Mouse (Mus musculus): Measurements from ENCODE around the gene Asgr1. TPM values are rescaled to one million over a fixed set of nuclear protein-coding genes. Genes with fewer than 3 reads are reported as not detected.

Asgr1 gene
- polyA plus RNA-seq, 1 experiment from 2014 or later = 2.1 TPM

- H3K4me2 ChIP-seq = no peak overlapping the region
- no peak overlapping the region for H3K27ac ChIP-seq (replicated peaks)
- no peak for ATAC-seq (ENCODE audit: low FRiP score)
- no peaks in the 10 kb centered on the region for H3K4me1 ChIP-seq
- no peaks in the 10 kb centered on the region for H3K9me3 ChIP-seq (replicated peaks)
- H3K27me3 ChIP-seq (replicated peaks) = no peaks in the 10 kb centered on the region
- 79% methylated on average over 8 of the region's 8 CpGs for WGBS
- H3K9ac ChIP-seq (replicated peaks) = no peak overlapping the region
- H3K36me3 ChIP-seq = no peaks in the 10 kb centered on the region
- no peak overlapping the region for H3K4me3 ChIP-seq (replicated peaks)
Measured at GRCm38 (mm10) chr11:70107085-70107484, 53.2 kb downstream of the Asgr1 start.

MicroRNAs within 50 kb of the gene (microRNA counts, 519-probe panel; counts per million panel counts)
- microRNA mmu-miR-324-3p (not detected), microRNA mmu-miR-324-5p (2,896 counts per million, percentile 69 among the panel's probes with 10 or more counts)

Small RNAs within 50 kb of the gene (microRNA-seq; reads per million reads assigned to microRNA genes)
- gene Mir324 = 2,016 reads per million, percentile 85 among the genes with 10 or more reads in this experiment

Other genes with a start within 250 kb of the Asgr1 start
- 1.1 and 4.2 TPM in 2 replicates for gene Tmem102, start 248.5 kb upstream of the Asgr1 start, polyA plus RNA-seq (2015; fragmentation: Nextera tagmentation; extraction: Ambion mirVana)
- not detected in 2 replicates for gene Gm39566, start 238.8 kb upstream of the Asgr1 start, polyA plus RNA-seq (2015; fragmentation: Nextera tagmentation; extraction: Ambion mirVana)
- gene Spem2, start 235.6 kb upstream of the Asgr1 start, polyA plus RNA-seq (2015; fragmentation: Nextera tagmentation; extraction: Ambion mirVana) = not detected in 2 replicates
- 0.29 and 0.34 TPM in 2 replicates for gene Spem1, start 231.9 kb upstream of the Asgr1 start, polyA plus RNA-seq (2015; fragmentation: Nextera tagmentation; extraction: Ambion mirVana)
- 19.4 and 21.4 TPM in 2 replicates for gene Nlgn2, start 216.3 kb upstream of the Asgr1 start, polyA plus RNA-seq (2015; fragmentation: Nextera tagmentation; extraction: Ambion mirVana)
- gene Tmem256, start 215.6 kb upstream of the Asgr1 start, polyA plus RNA-seq (2015; fragmentation: Nextera tagmentation; extraction: Ambion mirVana) = 368 and 430 TPM in 2 replicates
- 44.3 and 53.1 TPM in 2 replicates for gene Plscr3, start 207.7 kb upstream of the Asgr1 start, polyA plus RNA-seq (2015; fragmentation: Nextera tagmentation; extraction: Ambion mirVana)
- gene Tnk1, start 195.4 kb upstream of the Asgr1 start, polyA plus RNA-seq (2015; fragmentation: Nextera tagmentation; extraction: Ambion mirVana) = 0.19 and 1.9 TPM in 2 replicates
- gene Tmem95, start 176.1 kb upstream of the Asgr1 start, polyA plus RNA-seq (2015; fragmentation: Nextera tagmentation; extraction: Ambion mirVana) = not detected in 2 replicates
- gene Kctd11, start 172.7 kb upstream of the Asgr1 start, polyA plus RNA-seq (2015; fragmentation: Nextera tagmentation; extraction: Ambion mirVana) = 2.1 and 3.2 TPM in 2 replicates
- gene Acap1, start 158.5 kb upstream of the Asgr1 start, polyA plus RNA-seq (2015; fragmentation: Nextera tagmentation; extraction: Ambion mirVana) = 0.40 and 16.3 TPM in 2 replicates
- 6.3 and 6.5 TPM in 2 replicates for gene 2810408A11Rik, start 153.1 kb upstream of the Asgr1 start, polyA plus RNA-seq (2015; fragmentation: Nextera tagmentation; extraction: Ambion mirVana)
- gene Neurl4, start 153.0 kb upstream of the Asgr1 start, polyA plus RNA-seq (2015; fragmentation: Nextera tagmentation; extraction: Ambion mirVana) = 15.7 and 17.0 TPM in 2 replicates
- gene Gps2, start 140.2 kb upstream of the Asgr1 start, polyA plus RNA-seq (2015; fragmentation: Nextera tagmentation; extraction: Ambion mirVana) = 63.1 and 64.7 TPM in 2 replicates
- gene Eif5a, start 132.1 kb upstream of the Asgr1 start, polyA plus RNA-seq (2015; fragmentation: Nextera tagmentation; extraction: Ambion mirVana) = 1,034 and 1,270 TPM in 2 replicates
- 5.0 and 6.3 TPM in 2 replicates for gene Ybx2, start 118.3 kb upstream of the Asgr1 start, polyA plus RNA-seq (2015; fragmentation: Nextera tagmentation; extraction: Ambion mirVana)
- gene Slc2a4, start 105.9 kb upstream of the Asgr1 start, polyA plus RNA-seq (2015; fragmentation: Nextera tagmentation; extraction: Ambion mirVana) = 4.4 and 8.5 TPM in 2 replicates
- gene Cldn7, start 89.3 kb upstream of the Asgr1 start, polyA plus RNA-seq (2015; fragmentation: Nextera tagmentation; extraction: Ambion mirVana) = 0.33 and 64.8 TPM in 2 replicates
- 23.6 and 27.2 TPM in 2 replicates for gene Ctdnep1, start 72.9 kb upstream of the Asgr1 start, polyA plus RNA-seq (2015; fragmentation: Nextera tagmentation; extraction: Ambion mirVana)
- gene Elp5, start 71.6 kb upstream of the Asgr1 start, polyA plus RNA-seq (2015; fragmentation: Nextera tagmentation; extraction: Ambion mirVana) = 159 and 167 TPM in 2 replicates
- gene Gabarap, start 62.9 kb upstream of the Asgr1 start, polyA plus RNA-seq (2015; fragmentation: Nextera tagmentation; extraction: Ambion mirVana) = 549 and 565 TPM in 2 replicates
- 53.5 and 57.8 TPM in 2 replicates for gene Phf23, start 58.3 kb upstream of the Asgr1 start, polyA plus RNA-seq (2015; fragmentation: Nextera tagmentation; extraction: Ambion mirVana)
- gene Dvl2, start 53.5 kb upstream of the Asgr1 start, polyA plus RNA-seq (2015; fragmentation: Nextera tagmentation; extraction: Ambion mirVana) = 22.6 and 25.1 TPM in 2 replicates
- 61.7 and 65.7 TPM in 2 replicates for gene Acadvl, start 38.7 kb upstream of the Asgr1 start, polyA plus RNA-seq (2015; fragmentation: Nextera tagmentation; extraction: Ambion mirVana)
- gene Dlg4, start 37.1 kb upstream of the Asgr1 start, polyA plus RNA-seq (2015; fragmentation: Nextera tagmentation; extraction: Ambion mirVana) = 20.1 and 24.7 TPM in 2 replicates
- 0.18 TPM in 1 of 2 replicates, not detected in the other for gene Asgr2, start 38.6 kb downstream of the Asgr1 start, polyA plus RNA-seq (2015; fragmentation: Nextera tagmentation; extraction: Ambion mirVana)
- gene Mgl2, start 76.2 kb downstream of the Asgr1 start, polyA plus RNA-seq (2015; fragmentation: Nextera tagmentation; extraction: Ambion mirVana) = 0.38 and 0.55 TPM in 2 replicates
- 0.37 and 1.1 TPM in 2 replicates for gene Clec10a, start 102.1 kb downstream of the Asgr1 start, polyA plus RNA-seq (2015; fragmentation: Nextera tagmentation; extraction: Ambion mirVana)
- gene Slc16a11, start 158.7 kb downstream of the Asgr1 start, polyA plus RNA-seq (2015; fragmentation: Nextera tagmentation; extraction: Ambion mirVana) = 6.3 and 7.3 TPM in 2 replicates
- gene Slc16a13, start 167.0 kb downstream of the Asgr1 start, polyA plus RNA-seq (2015; fragmentation: Nextera tagmentation; extraction: Ambion mirVana) = 12.4 and 14.3 TPM in 2 replicates
- 5.2 and 6.6 TPM in 2 replicates for gene Bcl6b, start 175.7 kb downstream of the Asgr1 start, polyA plus RNA-seq (2015; fragmentation: Nextera tagmentation; extraction: Ambion mirVana)
- 153 and 167 TPM in 2 replicates for gene 0610010K14Rik, start 183.8 kb downstream of the Asgr1 start, polyA plus RNA-seq (2015; fragmentation: Nextera tagmentation; extraction: Ambion mirVana)
- gene Gm21988, start 185.7 kb downstream of the Asgr1 start, polyA plus RNA-seq (2015; fragmentation: Nextera tagmentation; extraction: Ambion mirVana) = 13.1 and 16.0 TPM in 2 replicates
- 384 and 458 TPM in 2 replicates for gene Rnasek, start 185.8 kb downstream of the Asgr1 start, polyA plus RNA-seq (2015; fragmentation: Nextera tagmentation; extraction: Ambion mirVana)
- 2.1 and 2.7 TPM in 2 replicates for gene Alox12, start 201.3 kb downstream of the Asgr1 start, polyA plus RNA-seq (2015; fragmentation: Nextera tagmentation; extraction: Ambion mirVana)

All from neural tube, embryonic 15.5 days (tissue).